8 mouse cellular contexts compared by ENCODE assay signal in the genomic region with DNA sequence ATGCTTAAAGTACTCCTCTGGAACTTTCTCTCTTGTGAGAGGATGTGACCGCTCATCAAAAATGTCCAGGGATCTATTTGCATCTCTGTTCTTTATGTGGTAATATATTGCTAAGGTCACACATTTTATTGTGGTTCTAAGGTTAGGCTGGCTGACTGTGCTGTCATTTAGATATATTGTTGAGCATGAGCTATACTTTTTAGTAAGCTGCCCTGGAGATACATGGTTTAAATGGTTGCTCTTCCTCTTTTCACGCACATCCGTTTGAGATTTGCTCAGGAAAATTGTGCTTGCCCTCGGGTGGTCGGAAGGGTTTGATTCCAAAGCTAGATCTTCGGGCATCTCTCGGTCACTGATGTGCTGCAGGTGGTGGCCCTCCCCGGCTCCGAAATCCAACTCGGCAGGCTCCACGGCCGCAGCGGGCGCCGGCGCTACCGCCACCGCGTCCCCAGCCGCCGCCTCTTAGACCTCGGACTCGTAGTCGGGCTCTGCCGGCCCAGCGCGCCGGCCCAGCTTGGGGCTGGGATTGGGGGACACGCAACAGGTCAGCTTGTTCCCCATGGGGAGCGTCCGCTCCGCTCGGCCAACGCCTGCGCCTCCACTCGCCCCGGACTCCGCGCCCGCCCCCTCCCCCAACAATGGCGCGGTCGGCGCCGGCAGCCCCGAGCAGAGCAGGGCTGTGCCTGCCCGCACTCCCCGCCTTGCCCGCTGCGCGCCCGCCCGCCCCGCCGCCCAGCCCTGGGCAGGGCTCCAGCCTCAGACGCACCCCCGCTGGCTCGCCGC. TPM values are rescaled to one million over a fixed set of nuclear protein-coding genes. Genes with fewer than 3 reads are reported as not detected.
A peak's percentile ranks its signal among the peaks of the same experiment; 100 is the strongest.
DNase-seq lines count a peak whose midpoint lies in the region; ATAC-seq and TF ChIP-seq lines count a peak whose summit lies in the region.

No protein-coding gene starts in this region.

- no peaks in the 10 kb centered on the region for H3K36me3 ChIP-seq in forebrain, embryonic 14.5 days (ENCODE audit: control insufficient read depth, insufficient read depth, low read length)
- H3K36me3 ChIP-seq in intestine, postnatal 0 days (ENCODE audit: control insufficient read depth, insufficient read depth), result no peaks in the 10 kb centered on the region
- H3K36me3 ChIP-seq in midbrain, embryonic 11.5 days (ENCODE audit: control insufficient read depth, insufficient read depth, low read length), result no peaks in the 10 kb centered on the region

- H3K4me1 ChIP-seq in forebrain, embryonic 14.5 days (ENCODE audit: control insufficient read depth, insufficient read depth, low read length), result no peaks in the 10 kb centered on the region
- H3K4me1 ChIP-seq in intestine, postnatal 0 days (replicated peaks; ENCODE audit: control insufficient read depth, insufficient read depth, low read length), result no peaks in the 10 kb centered on the region
- H3K4me1 ChIP-seq in midbrain, embryonic 11.5 days (ENCODE audit: control insufficient read depth, insufficient read depth, low read length), result no peaks in the 10 kb centered on the region

- H3K27me3 ChIP-seq in forebrain, embryonic 14.5 days (replicated peaks; ENCODE audit: control insufficient read depth, insufficient read depth, low read length), result no peaks in the 10 kb centered on the region
- no peaks in the 10 kb centered on the region for H3K27me3 ChIP-seq in intestine, postnatal 0 days (replicated peaks; ENCODE audit: control insufficient read depth, insufficient read depth, low read length)
- H3K27me3 ChIP-seq in midbrain, embryonic 11.5 days (ENCODE audit: control insufficient read depth, insufficient read depth, low read length), result no peaks in the 10 kb centered on the region

- H3K27ac ChIP-seq in forebrain, embryonic 14.5 days (ENCODE audit: low read depth, low read length), result no peak overlapping the region
- H3K27ac ChIP-seq in intestine, postnatal 0 days (ENCODE audit: low read depth, low read length), result no peak overlapping the region
- no peak overlapping the region for H3K27ac ChIP-seq in midbrain, embryonic 11.5 days (ENCODE audit: low read depth, low read length)

- no peak for TF ChIP-seq CTCF in intestine, postnatal 0 days (IDR thresholded peaks at IDR 0.05; ENCODE audit: low read depth)

- H3K4me2 ChIP-seq in forebrain, embryonic 14.5 days (ENCODE audit: low read length), result peak overlapping the region; percentile 49
- peak overlapping the region; percentile 83 for H3K4me2 ChIP-seq in intestine, postnatal 0 days (replicated peaks; ENCODE audit: low read depth)
- peak overlapping the region; percentile 52 for H3K4me2 ChIP-seq in midbrain, embryonic 11.5 days

- H3K4me3 ChIP-seq in forebrain, embryonic 14.5 days (ENCODE audit: low read depth, low read length), result peak overlapping the region; percentile 38
- H3K4me3 ChIP-seq in intestine, postnatal 0 days (ENCODE audit: low read depth, low read length), result peak overlapping the region; percentile 50
- peak overlapping the region; percentile 48 for H3K4me3 ChIP-seq in midbrain, embryonic 11.5 days (ENCODE audit: low read depth, low read length)

- peak; percentile 94 for ATAC-seq in forebrain, embryonic 14.5 days
- ATAC-seq in intestine, postnatal 0 days, result peak; percentile 85
- peak; percentile 99 for ATAC-seq in midbrain, embryonic 11.5 days (ENCODE audit: low FRiP score)

- peak overlapping the region; percentile 54 for H3K9ac ChIP-seq in forebrain, embryonic 14.5 days (ENCODE audit: low read length)
- H3K9ac ChIP-seq in intestine, postnatal 0 days (ENCODE audit: low read depth, low read length), result peak overlapping the region; percentile 59
- peak overlapping the region; percentile 68 for H3K9ac ChIP-seq in midbrain, embryonic 11.5 days (ENCODE audit: low read length)

- H3K9me3 ChIP-seq in forebrain, embryonic 14.5 days (replicated peaks; ENCODE audit: control insufficient read depth, low read length), result no peaks in the 10 kb centered on the region
- no peaks in the 10 kb centered on the region for H3K9me3 ChIP-seq in intestine, postnatal 0 days (ENCODE audit: control insufficient read depth)
- H3K9me3 ChIP-seq in midbrain, embryonic 11.5 days (ENCODE audit: control insufficient read depth, low read length), result no peaks in the 10 kb centered on the region

- peak; percentile 2 for DNase-seq in right cerebral cortex, postnatal 4 days
- DNase-seq in right cerebral cortex, adult 18-20 months, result no peak
- peak; percentile 24 for DNase-seq in forebrain, embryonic 14.5 days (ENCODE audit: low spot score)
- peak; percentile 93 for DNase-seq in midbrain, embryonic 11.5 days (ENCODE audit: low spot score, missing footprints)
- no peak for DNase-seq in natural killer cell, adult 2 months (ENCODE audit: low spot score in 2 of 2)
- DNase-seq in right cerebral cortex, postnatal 10 days (ENCODE audit: low spot score in 2 of 2), result no peak
- no peak for DNase-seq in T-cell, adult 2 months (ENCODE audit: low spot score)

- 4% methylated on average over 43 of the region's 59 CpGs for WGBS in forebrain, embryonic 14.5 days
- WGBS in intestine, postnatal 0 days, result 3% methylated on average over 50 of the region's 59 CpGs
- WGBS in midbrain, embryonic 11.5 days, result 3% methylated on average over 46 of the region's 59 CpGs

RNA-seq across cellular contexts. Expression of gene Trim30d, which starts 5.9 kb away (rescaled TPM):
- 0.21 and 0.37 TPM in 2 replicates for polyA plus RNA-seq in forebrain, embryonic 14.5 days (2014; fragmentation: Nextera tagmentation; extraction: Ambion mirVana)
- polyA plus RNA-seq in intestine, postnatal 0 days (2015; fragmentation: Nextera tagmentation; extraction: Ambion mirVana), result 18.7 and 18.8 TPM in 2 replicates
- polyA plus RNA-seq in midbrain, embryonic 11.5 days (2014; fragmentation: Nextera tagmentation; extraction: Ambion mirVana), result 0.07 and 0.34 TPM in 2 replicates

RNA-seq across cellular contexts. Expression of gene Trim30a, which starts 36.8 kb away (rescaled TPM):
- polyA plus RNA-seq in forebrain, embryonic 14.5 days (2014; fragmentation: Nextera tagmentation; extraction: Ambion mirVana), result 0.51 and 0.63 TPM in 2 replicates
- polyA plus RNA-seq in intestine, postnatal 0 days (2015; fragmentation: Nextera tagmentation; extraction: Ambion mirVana), result 5.0 and 5.3 TPM in 2 replicates
- polyA plus RNA-seq in midbrain, embryonic 11.5 days (2014; fragmentation: Nextera tagmentation; extraction: Ambion mirVana), result 1.1 and 1.2 TPM in 2 replicates

RNA-seq across cellular contexts. Expression of gene Olfr651, which starts 48.2 kb away (rescaled TPM):
- not detected in 2 replicates for polyA plus RNA-seq in forebrain, embryonic 14.5 days (2014; fragmentation: Nextera tagmentation; extraction: Ambion mirVana)
- not detected in 2 replicates for polyA plus RNA-seq in intestine, postnatal 0 days (2015; fragmentation: Nextera tagmentation; extraction: Ambion mirVana)
- not detected in 2 replicates for polyA plus RNA-seq in midbrain, embryonic 11.5 days (2014; fragmentation: Nextera tagmentation; extraction: Ambion mirVana)

RNA-seq across cellular contexts. Expression of gene Olfr652, which starts 58.9 kb away (rescaled TPM):
- not detected in 2 replicates for polyA plus RNA-seq in forebrain, embryonic 14.5 days (2014; fragmentation: Nextera tagmentation; extraction: Ambion mirVana)
- 0.04 TPM in 1 of 2 replicates, not detected in the other for polyA plus RNA-seq in intestine, postnatal 0 days (2015; fragmentation: Nextera tagmentation; extraction: Ambion mirVana)
- not detected in 2 replicates for polyA plus RNA-seq in midbrain, embryonic 11.5 days (2014; fragmentation: Nextera tagmentation; extraction: Ambion mirVana)

Comparison
In these comparisons a context has a peak if more than half of its experiments do, and no peak if none do; other contexts are left out.
1. DNase-seq: peak in right cerebral cortex, postnatal 4 days (single experiment), forebrain, embryonic 14.5 days (single experiment) and midbrain, embryonic 11.5 days (single experiment); none in right cerebral cortex, adult 18-20 months (single experiment), natural killer cell, adult 2 months (0 of 2), right cerebral cortex, postnatal 10 days (0 of 2) and T-cell, adult 2 months (single experiment).
2. RNA of gene Trim30d, which starts 5.9 kb away (polyA plus RNA-seq): 18.7 to 18.8 TPM in intestine, postnatal 0 days; 0.21 to 0.37 TPM in forebrain, embryonic 14.5 days and 0.07 to 0.34 TPM in midbrain, embryonic 11.5 days; every median in the first group is over 10 times any median in the second.
3. Peak in every context shown above with its lines, with median percentiles within 50 percentile points of each other: ATAC-seq, H3K4me2 ChIP-seq, H3K4me3 ChIP-seq and H3K9ac ChIP-seq.